Mouse (Mus musculus): Measurements from ENCODE around the gene Cipc.

DNA sequence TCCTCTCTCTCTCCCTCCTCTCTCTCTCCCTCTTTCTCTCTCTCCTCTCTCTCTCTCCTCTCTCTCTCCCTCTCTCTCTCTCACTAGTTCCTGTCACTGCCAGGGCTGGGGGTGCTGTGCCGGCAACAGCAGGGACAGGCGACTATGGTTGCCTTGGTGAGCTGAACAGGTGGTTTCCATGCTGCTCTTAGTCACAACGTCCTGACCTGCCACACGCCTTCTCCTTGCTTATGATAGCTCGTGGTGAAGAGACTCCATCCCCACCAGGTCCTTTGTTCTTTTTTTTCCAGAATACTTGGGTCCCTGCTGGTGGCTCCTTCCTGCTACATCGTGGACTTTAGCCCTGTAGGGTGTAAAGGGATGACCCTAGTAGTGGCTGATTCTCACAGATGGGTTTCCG lies 55.4 kb downstream of the Cipc start:
- TF ChIP-seq CTCF (IDR thresholded peaks at IDR 0.05) (no peak), EP300 (IDR thresholded peaks at IDR 0.05; ENCODE audit: insufficient read depth, low read depth, low read length) (no peak), POLR2A (IDR thresholded peaks at IDR 0.05; ENCODE audit: insufficient read depth, low read depth, low read length) (no peak)

All from heart, adult 2 months (tissue).